Mouse (Mus musculus): ENCODE results near the gene Prox1.

Gene Prox1

GRCm38 (mm10) chr1:190092076-190092475 lies 78.4 kb downstream of the Prox1 start:
- in situ Hi-C loops (cut with MboI; ENCODE audit: unreplicated experiment in 2 of 2): no loop called here

- in situ Hi-C loops (cut with MboI; ENCODE audit: unreplicated experiment in 2 of 2): no loop called here
These were observed 81.6 kb downstream of the Prox1 start for GRCm38 (mm10) chr1:190088929-190089328.

- in situ Hi-C loops (cut with MboI; ENCODE audit: unreplicated experiment in 2 of 2): no loop called here
These were observed 84.8 kb downstream of the Prox1 start for GRCm38 (mm10) chr1:190085703-190086102.

GRCm38 (mm10) chr1:190079643-190080275 lies 90.8 kb downstream of the Prox1 start:
- in situ Hi-C loops (cut with MboI; ENCODE audit: unreplicated experiment in 2 of 2): no loop called here

- in situ Hi-C loops (cut with MboI; ENCODE audit: unreplicated experiment in 2 of 2): no loop called here
These were observed 93.9 kb downstream of the Prox1 start for GRCm38 (mm10) chr1:190076601-190077000.

Data from v-Abl transformed pro-B cells (cell line).